Mouse (Mus musculus) kidney, postnatal 36 days (tissue): ENCODE measurements around the gene Dnali1.

Experiments
- DNase-seq, 2 experiments: peaks; one replicate each; pipeline ENCODE4 v3.0.0; 2021 to 2022; ENCODE audit warnings: mixed read lengths in 2 of 2

Dnali1 gene

GRCm38 (mm10) chr4:125029891-125030614 lies 35.5 kb downstream of the Dnali1 start:
- peak; percentile 97 to 99 for DNase-seq

DNA sequence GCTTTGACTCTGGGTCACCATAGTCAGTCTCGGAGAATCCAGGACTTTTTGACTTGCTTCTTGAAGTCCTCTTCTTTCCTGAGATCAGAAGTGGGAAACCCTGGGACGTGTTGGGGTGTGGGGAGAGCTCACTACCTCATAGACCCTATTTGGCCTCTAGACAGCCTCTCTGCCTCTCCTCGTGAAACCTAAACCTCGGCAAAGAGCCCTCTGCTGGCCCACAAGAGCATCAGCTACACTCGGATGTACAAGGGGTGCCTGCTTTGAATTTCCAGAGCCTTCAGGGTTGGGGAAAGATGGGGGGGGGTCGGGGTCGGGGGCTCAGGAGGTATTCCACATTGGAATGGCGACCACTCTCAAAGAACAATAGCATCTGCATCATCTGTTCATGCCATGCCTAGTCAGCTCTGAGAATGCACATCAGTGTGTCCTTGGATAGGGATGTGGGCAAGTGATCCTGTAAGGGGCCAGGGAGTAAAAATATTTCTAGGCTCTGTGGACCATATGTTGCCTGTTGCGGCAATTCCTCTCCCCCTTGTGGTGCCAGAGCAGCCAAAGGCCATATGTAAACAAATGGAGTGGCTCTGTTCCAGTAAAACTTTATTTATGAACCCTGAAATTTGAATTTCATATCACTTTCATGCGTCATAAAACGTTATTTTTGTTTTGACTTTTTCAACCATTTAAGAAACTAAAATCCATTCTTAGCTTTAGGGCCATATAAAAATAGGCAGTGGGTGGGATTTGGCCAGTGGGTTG lies 44.5 kb downstream of the Dnali1 start:
- DNase-seq = peak in 1 of 2 experiments; percentile 31

GRCm38 (mm10) chr4:125017431-125017830 lies 48.1 kb downstream of the Dnali1 start:
- DNase-seq = no peak

- DNase-seq = no peak
These were observed 49.5 kb downstream of the Dnali1 start, which contains the start of gene Gnl2 for GRCm38 (mm10) chr4:125015806-125016635. Gene Gnl2 (plus strand): TSS chr4:125016585.

DNA sequence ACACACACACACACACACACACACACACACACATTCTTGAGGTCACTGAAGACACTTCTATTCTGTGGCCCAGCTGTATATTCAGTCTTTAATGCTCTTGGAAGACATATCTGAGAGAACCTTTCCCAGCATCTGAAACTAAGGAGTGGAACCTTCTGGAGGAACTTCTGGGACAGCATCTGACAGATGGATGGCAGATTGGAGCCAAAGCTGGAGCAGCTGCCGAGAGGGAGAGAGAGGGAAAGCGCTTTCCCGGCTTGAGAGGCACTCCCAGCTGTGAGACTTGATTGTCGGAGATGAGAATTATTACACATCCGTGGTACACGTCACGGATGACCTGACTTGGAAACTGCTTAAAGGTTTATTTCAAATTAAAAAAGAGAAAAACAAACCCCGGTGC lies 56.8 kb downstream of the Dnali1 start:
- DNase-seq = no peak

- no peak for DNase-seq
These were observed 57.3 kb downstream of the Dnali1 start for GRCm38 (mm10) chr4:125008220-125008619.

GRCm38 (mm10) chr4:125007460-125007859 lies 58.0 kb downstream of the Dnali1 start:
- no peak for DNase-seq
